Mouse (Mus musculus) embryonic fibroblast, embryonic 13.5 days (primary cell): ENCODE measurements at regions not wholly inside any gene's neighbourhood (a gene's known extent, or its start where the extent isn't known, plus 50 kb on each side); places are given as distances from the start of the nearest gene placed in this dataset.

ENCODE experiments used
- H3K27ac ChIP-seq: 2 replicates; pipeline ENCODE4 v1.5.1; 2012; ENCODE audit warnings: low read length, control low read depth, inconsistent platforms; ENCODE audit not compliant: insufficient read depth
- H3K4me1 ChIP-seq: 2 replicates; pipeline ENCODE4 v1.6.1; 2011; ENCODE audit warnings: low read length; ENCODE audit not compliant: control insufficient read depth, insufficient read depth
- H3K4me3 ChIP-seq: 2 replicates; pipeline ENCODE4 v1.5.1; 2011; ENCODE audit warnings: mild to moderate bottlenecking, control low read depth, low read length; ENCODE audit not compliant: insufficient read depth
- CTCF ChIP-seq: IDR thresholded peaks from 2 replicates; pipeline ENCODE4 v1.5.1; 2011; ENCODE audit warnings: mild to moderate bottlenecking, control low read depth, low read length, moderate library complexity, borderline replicate concordance; ENCODE audit not compliant: insufficient read depth
- POLR2A ChIP-seq: IDR thresholded peaks from 2 replicates; pipeline ENCODE4 v1.6.1; 2011; ENCODE audit warnings: low read depth, mild to moderate bottlenecking, control low read depth, low read length, moderate library complexity

GRCm38 (mm10) chrX:21293666-21294065 is 118.2 kb upstream of the Gm21876 start:
- TF ChIP-seq CTCF (peak; percentile 73; the same call in 1 of the 2 replicates), POLR2A (no peak)
- Histone ChIP-seq H3K4me1 (no peaks in the 10 kb centered on the region), H3K4me3 (no peak overlapping the region), H3K27ac (no peak overlapping the region)

- Histone ChIP-seq H3K27ac (no peak overlapping the region), H3K4me1 (no peaks in the 10 kb centered on the region), H3K4me3 (no peak overlapping the region)
- TF ChIP-seq POLR2A: no peak
- no peak for TF ChIP-seq CTCF
These were observed 120.0 kb upstream of the Gm21876 start for GRCm38 (mm10) chrX:21295460-21295859.

- TF ChIP-seq CTCF: no peak
- no peak for TF ChIP-seq POLR2A
- no peak overlapping the region for H3K4me3 ChIP-seq
These were observed 121.9 kb upstream of the Gm21876 start for GRCm38 (mm10) chrX:21297349-21297748.

GRCm38 (mm10) chrX:21334499-21335032 is 149.8 kb upstream of the Agtr2 start:
- Histone ChIP-seq H3K4me3 (peak overlapping the region; percentile 15; the same call in 1 of the 2 replicates), H3K4me1 (no peaks in the 10 kb centered on the region), H3K27ac (no peak overlapping the region)
- TF ChIP-seq CTCF: no peak
- TF ChIP-seq POLR2A: no peak

More at GRCm38 (mm10) chrX:21297349-21297748, 121.9 kb upstream of the Gm21876 start:
- Histone ChIP-seq H3K27ac (no peak overlapping the region), H3K4me1 (no peaks in the 10 kb centered on the region)

GRCm38 (mm10) chrX:21344397-21344796 is 139.9 kb upstream of the Agtr2 start:
- Histone ChIP-seq H3K4me3 (no peak overlapping the region), H3K27ac (no peak overlapping the region), H3K4me1 (no peaks in the 10 kb centered on the region)
- no peak for TF ChIP-seq CTCF
- TF ChIP-seq POLR2A: no peak

GRCm38 (mm10) chrX:21350503-21350902 is 133.8 kb upstream of the Agtr2 start:
- Histone ChIP-seq H3K27ac (no peak overlapping the region), H3K4me1 (no peaks in the 10 kb centered on the region), H3K4me3 (no peak overlapping the region)
- TF ChIP-seq POLR2A (no peak), CTCF (no peak)

- Histone ChIP-seq H3K27ac (no peak overlapping the region), H3K4me1 (no peaks in the 10 kb centered on the region), H3K4me3 (no peak overlapping the region)
- TF ChIP-seq CTCF (no peak), POLR2A (no peak)
These were observed 132.0 kb upstream of the Agtr2 start for GRCm38 (mm10) chrX:21352350-21352749.

GRCm38 (mm10) chrX:21360771-21361667 is 123.3 kb upstream of the Agtr2 start:
- TF ChIP-seq POLR2A: no peak
- TF ChIP-seq CTCF: no peak
- H3K4me3 ChIP-seq: peak overlapping the region; percentile 49
- no peaks in the 10 kb centered on the region for H3K4me1 ChIP-seq
- no peak overlapping the region for H3K27ac ChIP-seq

GRCm38 (mm10) chrX:21385221-21385620 is 99.1 kb upstream of the Agtr2 start:
- Histone ChIP-seq H3K4me3 (no peak overlapping the region), H3K27ac (no peak overlapping the region), H3K4me1 (no peaks in the 10 kb centered on the region)
- TF ChIP-seq POLR2A: no peak
- TF ChIP-seq CTCF: no peak

- Histone ChIP-seq H3K27ac (no peak overlapping the region), H3K4me3 (no peak overlapping the region), H3K4me1 (no peaks in the 10 kb centered on the region)
- TF ChIP-seq POLR2A (no peak), CTCF (no peak)
These were observed 94.4 kb upstream of the Agtr2 start for GRCm38 (mm10) chrX:21389992-21390391.
